Mouse (Mus musculus): ENCODE results near the gene Uts2b. TPM values are rescaled to one million over a fixed set of nuclear protein-coding genes. Genes with fewer than 3 reads are reported as not detected.

Gene Uts2b
- polyA plus RNA-seq (2021; fragmentation: Nextera tagmentation): not detected in 2 replicates
- long read RNA-seq, experiment 1: 0 reads
- long read RNA-seq, experiment 2: 0 reads

DNA sequence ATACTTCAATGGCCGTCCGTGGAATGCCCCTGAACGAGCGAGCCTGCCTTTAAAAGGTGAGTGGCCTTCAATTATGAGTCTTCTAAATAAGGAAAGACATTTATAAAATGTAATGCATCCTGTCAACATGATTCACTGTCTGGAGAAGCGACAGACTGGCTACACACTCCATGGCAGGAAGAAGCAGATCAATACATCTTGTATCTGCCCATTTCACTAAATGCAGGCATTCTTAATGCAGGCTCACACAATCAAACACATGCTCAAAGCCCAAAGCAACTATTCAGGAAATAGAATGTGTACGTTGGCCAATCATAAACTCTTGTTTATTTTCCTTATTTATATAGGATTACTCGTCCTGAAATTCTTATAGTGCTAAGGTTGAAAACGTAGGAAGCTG is at the start of gene Uts2b:
TSS of gene Uts2b (minus strand) at position 49 of the 400 bp plus-strand sequence.

DNA sequence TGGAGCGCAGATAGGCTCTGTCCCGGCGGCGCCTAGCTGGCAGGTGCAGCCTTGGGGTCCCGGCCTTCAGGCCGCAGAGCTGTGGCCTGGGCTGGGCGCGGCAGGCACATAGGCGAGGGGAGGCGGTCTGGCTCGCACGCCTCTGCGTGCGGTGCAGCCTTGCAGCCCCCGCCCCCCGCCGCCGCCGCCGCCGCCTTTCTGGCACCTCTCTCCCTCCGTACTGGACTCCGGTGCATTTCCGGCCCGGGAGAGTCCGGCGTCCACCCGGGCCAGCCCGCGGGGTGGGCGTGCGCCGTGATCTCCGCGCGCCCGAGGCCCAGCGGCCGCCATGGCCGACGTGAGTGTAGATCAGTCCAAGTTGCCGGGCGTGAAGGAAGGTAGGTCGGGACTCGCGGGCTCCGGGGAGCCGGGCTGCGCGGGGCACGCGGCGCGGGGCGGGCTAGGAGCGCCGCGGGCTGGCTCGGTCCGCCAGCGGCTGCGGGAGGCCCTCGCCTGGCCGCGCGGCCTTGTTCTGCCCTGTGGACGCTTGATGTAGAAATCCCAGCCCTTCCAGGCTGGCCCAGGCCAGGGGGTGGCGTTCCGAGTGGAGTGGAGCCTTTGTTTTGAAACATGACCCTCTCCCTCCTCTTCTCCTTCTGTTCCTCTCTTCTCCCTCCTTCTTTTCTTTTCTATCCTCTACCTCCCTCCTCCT is 18.9 kb upstream of the Uts2b start, which contains the start of gene Ccdc50:
TSS of gene Ccdc50 (plus strand) at position 109 of the 691 bp plus-strand sequence.

DNA sequence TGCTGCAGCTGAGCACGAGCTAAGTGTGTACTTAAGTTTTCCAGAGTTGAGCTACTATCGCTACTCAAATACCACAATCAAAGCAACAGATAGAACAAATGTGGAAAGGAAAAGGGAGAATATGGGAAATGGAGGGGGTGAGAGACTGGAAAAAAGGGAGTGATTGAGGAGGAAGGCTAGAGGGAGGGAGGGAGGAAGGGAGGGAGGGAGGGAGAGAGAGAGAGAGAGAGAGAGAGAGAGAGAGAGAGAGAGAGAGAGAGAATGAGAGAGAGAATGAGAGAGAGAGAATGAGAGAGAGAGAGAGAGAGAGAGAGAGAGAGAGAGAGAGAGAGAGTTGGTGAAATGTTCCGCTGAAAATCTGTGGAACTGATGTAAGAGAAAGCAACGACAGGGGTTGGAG is 62.9 kb downstream of the Uts2b start, which contains the start of gene Ostn:
TSS of gene Ostn (plus strand) at position 301 of the 400 bp plus-strand sequence.

Other genes with a start within 250 kb of the Uts2b start
- gene Ostn, start 62.8 kb downstream of the Uts2b start, polyA plus RNA-seq (2021; fragmentation: Nextera tagmentation): 0.23 and 0.43 TPM in 2 replicates
- gene Ccdc50, start 18.6 kb upstream of the Uts2b start, polyA plus RNA-seq (2021; fragmentation: Nextera tagmentation): 13.2 and 19.7 TPM in 2 replicates